Mouse (Mus musculus): Measurements from ENCODE around the gene Bckdk. TPM values are rescaled to one million over a fixed set of nuclear protein-coding genes. Genes with fewer than 3 reads are reported as not detected.

The Bckdk gene
- polyA plus RNA-seq (2016; fragmentation: Nextera tagmentation; extraction: Ambion mirVana): 130 and 137 TPM in 2 replicates

DNA sequence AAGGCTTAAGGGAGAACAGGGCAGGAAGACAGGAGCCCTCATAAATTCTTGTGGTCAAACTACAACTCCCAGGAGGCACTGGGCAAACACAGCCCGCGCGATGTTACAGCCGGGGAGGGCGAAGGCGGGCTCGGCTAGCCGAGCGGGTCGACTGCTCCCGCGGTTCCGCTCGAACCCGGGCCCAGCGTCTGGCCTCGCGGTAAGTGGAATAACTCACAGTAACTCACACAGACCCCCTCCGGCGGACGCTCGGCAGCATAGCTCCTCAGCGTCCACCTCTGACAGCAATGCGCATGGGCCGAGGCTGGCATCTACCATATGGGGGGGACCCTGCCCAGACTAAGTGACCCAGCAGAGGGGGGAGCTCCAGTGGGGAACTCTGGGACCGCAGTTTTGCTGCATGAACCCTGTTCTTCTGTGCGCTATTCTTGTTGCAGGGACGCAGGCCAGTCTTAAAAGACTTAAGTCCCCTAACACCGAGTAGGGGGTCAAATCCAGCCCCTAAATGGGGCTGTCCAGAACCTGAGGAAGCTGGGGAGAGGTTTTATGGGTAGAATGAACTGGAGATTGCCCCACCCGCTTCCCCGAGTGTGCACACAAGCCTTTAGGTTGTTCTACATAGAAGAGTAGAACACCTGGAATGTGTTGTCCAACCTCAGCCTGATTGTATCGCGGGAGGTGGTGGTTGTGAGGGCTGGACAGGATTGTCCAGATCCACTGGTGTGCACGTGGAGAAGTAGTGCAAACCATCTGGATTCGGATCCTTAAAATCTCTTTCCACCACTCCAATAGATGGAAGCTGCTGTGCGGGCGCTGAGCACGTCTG is at the start of gene Bckdk:
Gene Bckdk, plus strand, starts transcription at position 112 of the 826 bp plus-strand sequence.
- WGBS: 8% methylated on average over 38 of the region's 38 CpGs
- Histone ChIP-seq H3K36me3 (peaks cover 42% of the 10 kb centered on the region), H3K27ac (peak within 1 kb of the TSS; percentile 95), H3K9me3 (replicated peaks) (no peaks in the 10 kb centered on the region), H3K4me3 (peak within 1 kb of the TSS; percentile 88), H3K27me3 (ENCODE audit: low read depth, poor library complexity, severe bottlenecking) (no peaks in the 10 kb centered on the region), H3K4me1 (peaks cover 17% of the 10 kb centered on the region)
- peak; percentile 88 for DNase-seq (ENCODE audit: low spot score)

DNA sequence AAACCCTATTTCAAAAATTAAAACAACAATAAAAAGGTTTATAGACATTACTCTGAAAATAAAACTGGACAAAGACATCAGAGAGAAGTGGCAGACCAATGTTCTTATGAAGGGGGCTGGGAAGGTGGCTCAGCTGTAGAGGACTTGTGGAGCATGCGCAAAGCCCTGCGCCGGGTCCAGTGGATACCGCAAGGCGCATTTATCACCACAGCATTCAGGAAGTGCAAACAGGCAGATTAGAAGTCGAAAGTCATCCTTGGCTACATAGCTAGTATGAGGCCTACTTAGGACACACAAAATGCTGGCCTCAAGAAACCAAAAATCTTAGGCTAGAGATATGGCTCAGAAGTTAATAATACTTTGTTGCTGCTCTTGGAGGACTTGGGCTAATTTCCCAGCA is 45.6 kb upstream of the Bckdk start:
- DNase-seq (ENCODE audit: low spot score): no peak
- Histone ChIP-seq H3K9me3 (replicated peaks) (no peaks in the 10 kb centered on the region), H3K36me3 (no peaks in the 10 kb centered on the region), H3K4me3 (no peak overlapping the region), H3K27me3 (ENCODE audit: low read depth, poor library complexity, severe bottlenecking) (no peaks in the 10 kb centered on the region), H3K27ac (no peak overlapping the region), H3K4me1 (no peaks in the 10 kb centered on the region)
- WGBS: 95% methylated on average over 6 of the region's 6 CpGs

DNA sequence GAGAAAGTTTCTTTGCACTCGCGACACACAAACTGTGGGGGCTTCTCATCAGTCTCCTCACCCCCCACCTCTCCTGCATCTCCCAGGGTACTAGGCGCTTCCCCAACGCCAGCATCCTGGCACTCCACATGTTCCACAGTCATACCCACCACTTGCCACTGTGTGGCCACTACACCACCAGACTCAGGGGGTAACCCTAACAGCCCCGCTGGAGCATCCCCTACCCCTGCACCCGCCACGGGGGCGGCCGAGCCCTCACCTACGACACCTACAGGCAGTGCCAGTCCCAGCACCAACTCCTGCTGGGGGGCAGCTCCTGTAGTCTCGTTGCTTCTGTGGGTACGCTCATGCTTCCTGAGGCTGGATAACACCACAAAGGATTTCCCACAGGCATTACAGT is 37.4 kb upstream of the Bckdk start:
- 94% methylated on average over 12 of the region's 12 CpGs for WGBS
- DNase-seq (ENCODE audit: low spot score): no peak
- H3K27ac ChIP-seq: no peak overlapping the region
- no peak overlapping the region for H3K4me3 ChIP-seq
- no peaks in the 10 kb centered on the region for H3K27me3 ChIP-seq (ENCODE audit: low read depth, poor library complexity, severe bottlenecking)
- no peaks in the 10 kb centered on the region for H3K4me1 ChIP-seq
- peaks cover 71% of the 10 kb centered on the region for H3K36me3 ChIP-seq
- no peaks in the 10 kb centered on the region for H3K9me3 ChIP-seq (replicated peaks)

DNA sequence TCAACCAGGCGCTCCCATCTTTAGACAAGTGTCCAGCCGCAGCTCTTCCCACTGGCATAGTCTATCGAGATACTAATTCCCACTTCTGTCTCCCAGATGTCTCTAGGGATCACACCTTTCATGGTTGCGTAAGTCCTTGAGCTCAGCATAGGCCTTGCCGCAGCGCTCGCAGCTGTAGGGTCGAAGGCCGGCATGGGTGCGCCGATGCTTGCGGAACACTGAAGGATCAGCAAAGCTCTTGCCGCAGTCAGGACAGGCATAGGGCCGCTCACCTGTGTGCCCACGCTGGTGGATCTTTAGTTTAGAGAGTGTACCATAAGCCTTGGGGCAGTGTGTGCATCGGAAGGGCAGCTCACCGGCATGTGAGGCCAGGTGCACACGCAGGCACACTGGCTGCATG is 36.2 kb upstream of the Bckdk start:
- Histone ChIP-seq H3K4me1 (no peaks in the 10 kb centered on the region), H3K27ac (no peak overlapping the region), H3K9me3 (replicated peaks) (no peaks in the 10 kb centered on the region), H3K27me3 (ENCODE audit: low read depth, poor library complexity, severe bottlenecking) (no peaks in the 10 kb centered on the region), H3K36me3 (peaks cover 81% of the 10 kb centered on the region), H3K4me3 (no peak overlapping the region)
- WGBS: 97% methylated on average over 18 of the region's 18 CpGs
- no peak for DNase-seq (ENCODE audit: low spot score)

DNA sequence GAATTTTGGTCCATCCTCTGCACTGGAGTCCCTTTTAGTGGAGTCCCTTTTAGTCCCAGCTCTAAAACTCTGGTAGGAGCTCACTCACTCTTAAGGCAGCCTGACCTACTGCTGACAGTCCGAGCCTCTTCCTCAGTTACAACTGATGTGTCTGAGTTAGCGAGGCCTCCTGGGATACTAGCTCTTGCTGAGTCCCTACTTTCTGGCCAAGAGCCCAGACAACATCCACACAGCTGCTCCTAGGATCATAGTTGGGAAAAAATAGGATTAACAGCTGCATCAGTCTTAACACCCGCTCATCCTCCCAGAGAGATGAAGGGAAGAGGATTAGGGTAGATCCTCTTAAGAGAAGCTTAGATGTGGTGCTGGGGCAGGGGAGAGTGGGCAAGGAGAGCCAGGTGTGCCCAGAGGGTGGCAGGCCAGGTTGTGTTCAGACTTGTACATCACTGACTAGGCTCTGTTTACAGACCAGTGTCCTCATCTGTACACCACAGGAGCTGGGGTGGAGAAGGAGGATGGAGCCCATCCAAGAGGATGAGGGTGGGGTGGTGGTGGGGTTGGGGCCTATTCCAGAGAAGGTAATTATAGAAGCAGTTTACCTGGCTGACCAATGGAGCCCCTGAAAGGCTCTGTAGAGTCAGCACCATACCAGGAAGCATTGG is 34.6 kb upstream of the Bckdk start:
- DNase-seq (ENCODE audit: low spot score): no peak
- no peaks in the 10 kb centered on the region for H3K9me3 ChIP-seq (replicated peaks)
- H3K36me3 ChIP-seq: peaks cover 95% of the 10 kb centered on the region
- no peak overlapping the region for H3K27ac ChIP-seq
- H3K4me3 ChIP-seq: no peak overlapping the region
- H3K4me1 ChIP-seq: peaks cover 12% of the 10 kb centered on the region
- 88% methylated on average over 3 of the region's 3 CpGs for WGBS
- no peaks in the 10 kb centered on the region for H3K27me3 ChIP-seq (ENCODE audit: low read depth, poor library complexity, severe bottlenecking)

DNA sequence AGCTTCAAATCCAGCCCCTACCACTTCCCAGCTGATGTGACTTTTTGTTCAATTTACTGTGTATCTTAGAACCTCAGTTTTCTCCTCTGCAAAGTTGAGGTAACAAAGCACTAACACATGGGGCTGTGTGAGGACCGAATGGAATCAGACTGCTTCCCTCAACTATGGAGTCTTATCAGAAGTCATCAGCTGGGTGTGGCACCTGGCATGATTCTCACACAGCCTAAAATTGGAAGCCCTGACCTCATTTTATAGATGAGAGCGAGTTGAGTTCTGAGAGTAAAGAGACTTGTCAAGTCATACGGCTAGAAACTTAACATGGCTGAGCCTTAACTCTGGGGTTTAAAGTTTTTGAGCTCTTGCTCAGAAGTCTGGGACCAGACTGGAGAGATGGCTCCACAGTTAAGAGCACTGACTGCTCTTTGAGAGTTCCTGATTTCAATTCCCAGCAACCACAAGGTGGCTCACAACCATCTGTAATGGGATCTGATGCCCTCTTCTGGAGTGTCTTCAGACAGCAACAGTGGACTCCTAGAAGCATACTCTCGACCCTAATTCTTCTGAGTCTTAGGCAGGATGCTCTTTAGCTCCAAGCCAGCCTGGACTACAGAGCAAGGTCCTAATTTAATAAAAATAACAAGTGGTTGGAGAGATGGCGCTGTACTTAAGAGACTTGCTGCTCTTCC is 33.6 kb upstream of the Bckdk start:
- 84% methylated on average over 5 of the region's 5 CpGs for WGBS
- Histone ChIP-seq H3K36me3 (peaks cover 85% of the 10 kb centered on the region), H3K4me3 (no peak overlapping the region), H3K27me3 (ENCODE audit: low read depth, poor library complexity, severe bottlenecking) (no peaks in the 10 kb centered on the region), H3K27ac (no peak overlapping the region), H3K4me1 (peaks cover 15% of the 10 kb centered on the region), H3K9me3 (replicated peaks) (no peaks in the 10 kb centered on the region)
- no peak for DNase-seq (ENCODE audit: low spot score)

DNA sequence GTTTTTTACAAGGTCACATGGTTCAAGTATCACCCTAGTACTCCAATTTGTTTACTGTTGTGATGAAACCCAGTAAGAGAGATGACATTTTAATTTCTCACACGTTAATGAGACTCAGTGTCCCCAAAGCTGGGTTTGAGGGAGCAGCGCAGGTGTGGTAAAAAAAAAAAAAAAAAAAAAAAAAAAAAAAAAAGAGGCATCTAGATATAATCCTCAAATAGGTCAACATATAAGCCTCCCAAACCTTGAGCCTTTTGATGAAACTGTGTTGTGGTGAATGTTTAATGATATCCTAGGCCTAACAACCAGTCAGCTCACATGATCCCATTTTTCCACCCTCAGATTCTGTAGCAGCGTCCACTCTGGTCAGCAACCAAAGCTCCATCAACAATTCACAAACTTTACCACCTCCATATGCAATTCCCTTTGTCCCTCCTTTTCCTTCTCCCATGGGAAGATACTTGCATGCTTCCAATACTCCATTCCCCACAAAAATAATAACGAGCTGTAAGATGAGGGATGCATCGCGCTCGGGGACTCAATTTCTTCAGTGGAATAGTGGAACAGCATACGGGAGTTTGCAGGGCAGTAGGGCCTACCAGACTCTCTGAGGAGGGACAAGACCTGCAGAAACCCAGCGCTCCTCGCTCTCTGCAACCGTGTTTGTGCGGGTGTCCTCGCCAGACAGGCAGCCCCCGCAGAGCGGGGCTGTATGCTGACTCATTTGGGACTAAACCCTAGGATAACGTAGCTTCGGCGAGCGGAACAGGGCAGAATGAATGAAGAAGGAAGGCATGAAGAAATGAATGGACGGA is 28.9 kb upstream of the Bckdk start:
- Histone ChIP-seq H3K4me1 (peaks cover 23% of the 10 kb centered on the region), H3K4me3 (peak overlapping the region; percentile 94), H3K27ac (peak overlapping the region; percentile 99), H3K36me3 (peaks cover 65% of the 10 kb centered on the region), H3K9me3 (replicated peaks) (no peaks in the 10 kb centered on the region), H3K27me3 (ENCODE audit: low read depth, poor library complexity, severe bottlenecking) (no peaks in the 10 kb centered on the region)
- WGBS: 6% methylated on average over 20 of the region's 20 CpGs
- no peak for DNase-seq (ENCODE audit: low spot score)

DNA sequence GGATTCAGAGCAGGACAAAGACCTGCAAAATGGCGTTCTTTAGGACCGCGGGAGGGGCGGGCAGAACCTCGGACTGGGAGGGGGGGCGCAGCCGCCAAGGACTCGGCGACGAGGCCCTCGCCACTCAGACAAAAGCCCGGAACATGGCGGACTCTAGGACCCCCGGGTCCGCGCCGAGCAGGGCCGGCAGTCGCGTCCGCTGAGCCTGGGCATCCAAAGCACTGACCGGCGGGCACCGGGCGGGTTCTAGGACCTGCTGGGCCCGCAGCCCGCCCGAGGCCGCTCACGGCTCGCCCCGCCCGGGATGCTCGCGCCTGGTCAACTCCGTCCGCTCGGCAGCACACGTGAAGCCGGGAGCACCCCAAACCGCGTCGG is 28.3 kb upstream of the Bckdk start:
- Histone ChIP-seq H3K9me3 (replicated peaks) (no peaks in the 10 kb centered on the region), H3K36me3 (peaks cover 65% of the 10 kb centered on the region), H3K4me3 (peak overlapping the region; percentile 94), H3K27me3 (ENCODE audit: low read depth, poor library complexity, severe bottlenecking) (no peaks in the 10 kb centered on the region), H3K4me1 (peaks cover 23% of the 10 kb centered on the region), H3K27ac (peak overlapping the region; percentile 99)
- under 1% methylated on average over 40 of the region's 43 CpGs for WGBS
- DNase-seq (ENCODE audit: low spot score): peak; percentile 100

DNA sequence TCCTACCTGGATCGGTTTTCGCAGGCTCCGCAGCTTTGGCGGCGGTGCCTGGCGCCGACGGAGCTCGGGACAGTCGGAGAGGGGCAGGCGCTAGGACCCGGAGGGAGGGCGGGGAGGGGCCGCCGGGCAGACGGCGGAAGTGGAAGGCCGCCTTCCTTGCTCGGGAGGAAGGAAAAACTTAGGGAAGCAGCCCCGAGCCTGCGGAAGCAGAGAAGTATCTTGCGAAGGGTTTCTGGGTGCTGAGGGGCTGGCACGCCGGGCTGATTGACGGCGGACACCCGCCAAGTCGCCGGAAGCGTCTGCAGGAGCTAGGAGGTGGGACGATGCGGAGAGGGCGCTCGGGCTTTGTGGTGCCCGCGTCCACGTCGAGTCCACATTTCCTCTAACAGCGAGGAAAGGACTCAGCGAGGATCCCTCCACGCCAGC is 27.8 kb upstream of the Bckdk start, which contains the start of gene Zfp646:
Gene Zfp646, plus strand, starts transcription at position 181 of the 426 bp plus-strand sequence.
- peaks cover 65% of the 10 kb centered on the region for H3K36me3 ChIP-seq
- peak within 1 kb of the TSS; percentile 99 for H3K27ac ChIP-seq
- WGBS: under 1% methylated on average over 41 of the region's 41 CpGs
- no peaks in the 10 kb centered on the region for H3K9me3 ChIP-seq (replicated peaks)
- peak within 1 kb of the TSS; percentile 94 for H3K4me3 ChIP-seq
- H3K27me3 ChIP-seq (ENCODE audit: low read depth, poor library complexity, severe bottlenecking): no peaks in the 10 kb centered on the region
- DNase-seq (ENCODE audit: low spot score): peak; percentile 96
- peaks cover 23% of the 10 kb centered on the region for H3K4me1 ChIP-seq

DNA sequence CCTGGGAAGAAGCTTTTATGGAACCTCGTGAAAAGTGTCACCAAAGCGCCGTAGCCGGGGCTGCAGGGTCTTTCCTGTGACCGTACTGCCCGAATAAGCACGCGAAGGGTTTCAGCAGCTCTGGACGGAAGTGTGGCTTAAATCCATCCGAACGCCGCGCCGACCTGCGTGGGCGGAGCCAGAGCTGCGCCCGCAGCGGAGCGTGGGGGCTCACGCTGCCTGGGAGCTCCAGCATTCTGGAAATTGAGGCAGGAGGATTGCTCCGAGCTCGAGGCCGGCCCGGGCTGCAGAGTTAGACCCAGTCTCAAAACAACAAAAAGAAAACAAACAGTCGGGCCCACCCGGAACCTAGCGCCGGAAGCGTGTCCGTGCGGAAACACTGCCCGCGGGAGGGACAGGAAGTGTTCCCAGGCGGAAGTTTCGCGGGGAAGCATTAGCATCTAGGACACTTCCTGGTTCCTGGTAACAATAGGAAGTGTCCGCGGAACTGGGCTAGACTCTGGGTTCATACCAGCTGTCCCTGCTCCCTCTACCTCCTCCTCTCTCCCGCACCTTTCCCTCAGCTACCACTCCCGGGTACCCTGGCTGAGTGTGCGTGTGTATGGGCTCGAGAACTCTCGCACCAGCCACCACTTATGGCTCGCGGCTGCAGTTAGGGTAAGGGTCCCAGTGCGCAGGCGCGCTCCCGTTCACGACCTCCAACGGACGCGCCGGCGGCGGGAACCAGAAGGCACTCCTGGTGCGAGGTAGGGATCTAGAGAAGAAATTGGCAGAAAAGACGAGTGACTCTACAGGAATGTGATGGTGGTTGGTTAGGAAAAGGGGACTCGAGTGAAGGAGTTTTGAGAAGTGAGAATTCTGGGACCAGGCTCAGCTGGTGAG is 27.2 kb upstream of the Bckdk start, which contains the start of gene Zfp668:
Gene Zfp668, minus strand, starts transcription at position 362 of the 882 bp plus-strand sequence.
- H3K27me3 ChIP-seq (ENCODE audit: low read depth, poor library complexity, severe bottlenecking): no peaks in the 10 kb centered on the region
- peak within 1 kb of the TSS; percentile 99 for H3K27ac ChIP-seq
- WGBS: under 1% methylated on average over 60 of the region's 60 CpGs
- peak; percentile 97 for DNase-seq (ENCODE audit: low spot score)
- H3K4me1 ChIP-seq: peaks cover 23% of the 10 kb centered on the region
- H3K9me3 ChIP-seq (replicated peaks): no peaks in the 10 kb centered on the region
- H3K36me3 ChIP-seq: peaks cover 65% of the 10 kb centered on the region
- peak within 1 kb of the TSS; percentile 94 for H3K4me3 ChIP-seq

DNA sequence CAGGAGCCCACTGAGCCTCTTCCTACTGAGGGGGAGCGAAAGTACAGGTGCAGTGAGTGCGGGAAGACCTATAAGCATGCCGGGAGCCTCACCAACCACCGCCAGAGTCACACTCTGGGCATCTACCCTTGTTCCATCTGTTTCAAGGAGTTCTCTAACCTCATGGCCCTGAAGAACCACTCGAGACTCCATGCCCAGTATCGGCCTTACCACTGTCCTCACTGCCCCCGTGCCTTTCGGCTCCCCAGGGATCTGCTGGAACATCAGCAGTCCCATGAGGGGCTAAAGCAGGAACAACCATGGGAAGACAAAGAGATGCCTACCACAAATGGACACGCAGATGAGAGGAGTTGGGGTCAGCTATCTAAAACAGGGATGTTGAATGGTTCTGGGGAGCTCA is 24.6 kb upstream of the Bckdk start:
- Histone ChIP-seq H3K36me3 (peaks cover 69% of the 10 kb centered on the region), H3K4me1 (peaks cover 20% of the 10 kb centered on the region), H3K27me3 (ENCODE audit: low read depth, poor library complexity, severe bottlenecking) (no peaks in the 10 kb centered on the region), H3K4me3 (no peak overlapping the region), H3K9me3 (replicated peaks) (no peaks in the 10 kb centered on the region), H3K27ac (no peak overlapping the region)
- 96% methylated on average over 9 of the region's 9 CpGs for WGBS
- no peak for DNase-seq (ENCODE audit: low spot score)
